Mouse (Mus musculus) right cerebral cortex, postnatal 25 days (tissue): ENCODE data around the gene Mmp28.

Source experiments
- DNase-seq: peaks from one replicate; pipeline ENCODE4 v3.0.0; 2022

Gene Mmp28

GRCm38 (mm10) chr11:83462711-83463244, at the start of gene Mmp28:
Gene Mmp28 (minus strand): TSS chr11:83463071.
- DNase-seq, result no peak

- DNase-seq, result no peak
Measured at GRCm38 (mm10) chr11:83509521-83509920, 46.6 kb upstream of the Mmp28 start.

GRCm38 (mm10) chr11:83504308-83504707, 41.4 kb upstream of the Mmp28 start:
- DNase-seq, result no peak

- no peak for DNase-seq
Measured at GRCm38 (mm10) chr11:83495571-83495970, 32.7 kb upstream of the Mmp28 start.

GRCm38 (mm10) chr11:83491488-83491887, 28.6 kb upstream of the Mmp28 start:
- no peak for DNase-seq

- no peak for DNase-seq
Measured at GRCm38 (mm10) chr11:83473235-83474016, 10.6 kb upstream of the Mmp28 start.

- peak; percentile 99 for DNase-seq
Measured at GRCm38 (mm10) chr11:83472324-83473234, 9.7 kb upstream of the Mmp28 start, which contains the start of gene Taf15. Gene Taf15 (plus strand): TSS chr11:83473086.

- no peak for DNase-seq
Measured at GRCm38 (mm10) chr11:83471766-83472165, 8.9 kb upstream of the Mmp28 start.

- no peak for DNase-seq
Measured at GRCm38 (mm10) chr11:83468765-83469164, 5.9 kb upstream of the Mmp28 start.

GRCm38 (mm10) chr11:83467120-83467652, 4.3 kb upstream of the Mmp28 start:
- no peak for DNase-seq

- DNase-seq, result no peak
Measured at GRCm38 (mm10) chr11:83465976-83466375, 3.1 kb upstream of the Mmp28 start.

GRCm38 (mm10) chr11:83461462-83462027, 1.3 kb downstream of the Mmp28 start:
- DNase-seq, result no peak

GRCm38 (mm10) chr11:83457912-83458601, 4.8 kb downstream of the Mmp28 start:
- DNase-seq, result no peak

- DNase-seq, result no peak
Measured at GRCm38 (mm10) chr11:83457257-83457656, 5.6 kb downstream of the Mmp28 start.

GRCm38 (mm10) chr11:83455608-83456007, 7.3 kb downstream of the Mmp28 start:
- DNase-seq, result no peak

GRCm38 (mm10) chr11:83454548-83454947, 8.3 kb downstream of the Mmp28 start:
- no peak for DNase-seq

GRCm38 (mm10) chr11:83451281-83451680, 11.6 kb downstream of the Mmp28 start:
- no peak for DNase-seq

- DNase-seq, result no peak
Measured at GRCm38 (mm10) chr11:83450550-83450949, 12.3 kb downstream of the Mmp28 start.

- no peak for DNase-seq
Measured at GRCm38 (mm10) chr11:83449298-83449697, 13.6 kb downstream of the Mmp28 start.

GRCm38 (mm10) chr11:83448927-83449236, 14.0 kb downstream of the Mmp28 start:
- DNase-seq, result no peak

GRCm38 (mm10) chr11:83448021-83448926, 14.6 kb downstream of the Mmp28 start:
- DNase-seq, result no peak
